ENCODE assay signal across 14 mouse cellular contexts in the genomic region with DNA sequence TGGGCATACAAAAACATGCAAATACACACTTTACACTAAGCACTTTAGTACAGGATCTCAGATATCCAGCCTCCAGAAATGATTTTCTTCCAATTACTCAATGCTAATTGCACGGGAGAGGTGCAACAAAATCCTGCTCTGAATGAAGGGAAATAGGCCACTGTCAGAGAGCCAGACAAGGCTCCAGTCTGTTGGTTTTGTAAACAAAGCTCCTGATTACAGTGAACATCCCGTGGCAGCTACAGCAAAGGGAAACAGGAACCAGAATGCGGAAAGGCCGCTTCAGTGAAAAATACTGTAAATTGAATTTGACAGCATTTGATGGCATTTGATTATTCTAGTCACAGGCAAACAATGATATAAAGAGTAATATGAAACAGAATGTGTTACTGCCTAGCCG.
DNase-seq lines count a peak whose midpoint lies in the region; ATAC-seq and TF ChIP-seq lines count a peak whose summit lies in the region.
"Had no signal": no experiment of that assay in that cellular context is flagged by ENCODE, and none has a peak within 500 bp of the region (broad histone marks: within the 10 kb centered on the region; RNA-seq: fewer than 3 reads in every experiment).

No protein-coding gene starts in this region.

- 0 out of 2 replicates have a peak overlapping the region, but pooled peaks have one; percentile 17 for H3K4me2 ChIP-seq in forebrain, embryonic 16.5 days (ENCODE audit: low read length)
- no peak overlapping the region for H3K4me2 ChIP-seq in forebrain, embryonic 13.5 days
- peak overlapping the region; percentile 8; the same call in 1 of the 2 replicates for H3K4me2 ChIP-seq in kidney, embryonic 16.5 days (replicated peaks; ENCODE audit: low read depth, low read length)
- H3K4me2 ChIP-seq: liver, embryonic 13.5 days; midbrain, embryonic 11.5 days; neural tube, embryonic 15.5 days had no signal

- no peaks in the 10 kb centered on the region for H3K36me3 ChIP-seq in forebrain, embryonic 16.5 days (ENCODE audit: control insufficient read depth, insufficient read depth)
- H3K36me3 ChIP-seq in forebrain, embryonic 13.5 days (ENCODE audit: poor library complexity, severe bottlenecking), result no peaks in the 10 kb centered on the region
- H3K36me3 ChIP-seq in kidney, embryonic 16.5 days (ENCODE audit: insufficient read depth, low read length), result no peaks in the 10 kb centered on the region
- H3K36me3 ChIP-seq: G1E; liver, embryonic 13.5 days; neural tube, embryonic 15.5 days had no signal

- H3K4me1 ChIP-seq in forebrain, embryonic 16.5 days (replicated peaks; ENCODE audit: control insufficient read depth, insufficient read depth, low read length), result peaks cover 6% of the 10 kb centered on the region
- peaks cover 8% of the 10 kb centered on the region for H3K4me1 ChIP-seq in forebrain, embryonic 13.5 days
- 0 out of 2 replicates have a peak, but pooled peaks cover 6% of the 10 kb centered on the region for H3K4me1 ChIP-seq in kidney, embryonic 16.5 days (ENCODE audit: insufficient read depth, low read length)
- H3K4me1 ChIP-seq: liver, embryonic 13.5 days had no signal

- intact Hi-C loops in gastrocnemius, adult 2 months (cut with DNase I), result no loop called here

- H3K4me3 ChIP-seq in forebrain, embryonic 16.5 days (replicated peaks; ENCODE audit: low read length), result no peak overlapping the region
- H3K4me3 ChIP-seq in forebrain, embryonic 13.5 days, result no peak overlapping the region
- no peak overlapping the region for H3K4me3 ChIP-seq in kidney, embryonic 16.5 days (ENCODE audit: low read length)
- no peak overlapping the region for H3K4me3 ChIP-seq in gastrocnemius, adult 2 months
- H3K4me3 ChIP-seq: liver, embryonic 13.5 days; neural tube, embryonic 15.5 days had no signal

- no peak for TF ChIP-seq POLR2A in brain, embryonic 14.5 days (IDR thresholded peaks at IDR 0.05; ENCODE audit: borderline replicate concordance, extremely low read depth, insufficient read depth, insufficient read length, poor library complexity, severe bottlenecking)

- ATAC-seq in forebrain, embryonic 16.5 days, result peak; percentile 43; the same call in 1 of the 2 replicates
- ATAC-seq in forebrain, embryonic 13.5 days, result no peak
- ATAC-seq in kidney, embryonic 16.5 days (ENCODE audit: low FRiP score, low TSS enrichment), result no peak
- ATAC-seq: inflammation-experienced regulatory T-cells, adult 6 months had no signal

- 22% methylated on average over 5 of the region's 5 CpGs for WGBS in forebrain, embryonic 16.5 days
- WGBS in forebrain, embryonic 13.5 days, result 43% methylated on average over 5 of the region's 5 CpGs
- 19% methylated on average over 5 of the region's 5 CpGs for WGBS in kidney, embryonic 16.5 days

- no peak for DNase-seq in kidney, adult 9 months
- DNase-seq in brain, embryonic 14.5 days (ENCODE audit: low read depth), result peak; percentile 79
- DNase-seq in lung, postnatal 14 days, result peak; percentile 16
- DNase-seq in cerebellum, adult 11-12 months, result no peak
- no peak for DNase-seq in gastrocnemius, adult 2 months
- DNase-seq: layer of hippocampus, postnatal 36 days; liver, embryonic 13.5 days had no signal

- no peak overlapping the region for H3K9ac ChIP-seq in forebrain, embryonic 16.5 days (replicated peaks; ENCODE audit: low read depth, low read length)
- no peak overlapping the region for H3K9ac ChIP-seq in forebrain, embryonic 13.5 days
- no peak overlapping the region for H3K9ac ChIP-seq in kidney, embryonic 16.5 days (replicated peaks; ENCODE audit: low read length)
- H3K9ac ChIP-seq: liver, embryonic 13.5 days; neural tube, embryonic 15.5 days had no signal

- H3K27ac ChIP-seq in forebrain, embryonic 16.5 days (ENCODE audit: low read length), result no peak overlapping the region
- no peak overlapping the region for H3K27ac ChIP-seq in forebrain, embryonic 13.5 days
- no peak overlapping the region for H3K27ac ChIP-seq in kidney, embryonic 16.5 days (ENCODE audit: low read length)
- H3K27ac ChIP-seq in gastrocnemius, adult 2 months, result no peak overlapping the region
- H3K27ac ChIP-seq: liver, embryonic 13.5 days; neural tube, embryonic 15.5 days had no signal

- no peak for TF ChIP-seq CTCF in brain, embryonic 14.5 days (IDR thresholded peaks at IDR 0.05; ENCODE audit: borderline replicate concordance, extremely low read depth, insufficient read depth, insufficient read length)
- no peak for TF ChIP-seq CTCF in gastrocnemius, adult 2 months (IDR thresholded peaks at IDR 0.05)

- no peaks in the 10 kb centered on the region for H3K27me3 ChIP-seq in forebrain, embryonic 16.5 days (replicated peaks; ENCODE audit: control insufficient read depth, insufficient read depth, low read length)
- H3K27me3 ChIP-seq in forebrain, embryonic 13.5 days, result no peaks in the 10 kb centered on the region
- H3K27me3 ChIP-seq in kidney, embryonic 16.5 days (ENCODE audit: insufficient read depth, low read length), result no peaks in the 10 kb centered on the region
- H3K27me3 ChIP-seq: liver, embryonic 13.5 days; neural tube, embryonic 15.5 days had no signal

- no peaks in the 10 kb centered on the region for H3K9me3 ChIP-seq in forebrain, embryonic 16.5 days (ENCODE audit: control insufficient read depth, low read length)
- no peaks in the 10 kb centered on the region for H3K9me3 ChIP-seq in forebrain, embryonic 13.5 days (replicated peaks)
- no peaks in the 10 kb centered on the region for H3K9me3 ChIP-seq in kidney, embryonic 16.5 days (ENCODE audit: low read length)
- H3K9me3 ChIP-seq: liver, embryonic 13.5 days; neural tube, embryonic 15.5 days had no signal

Comparison
In these comparisons a context has a peak if more than half of its experiments do, and no peak if none do; other contexts are left out.
1. DNase-seq: peak in brain, embryonic 14.5 days (single experiment) and lung, postnatal 14 days (single experiment); none in kidney, adult 9 months (single experiment), cerebellum, adult 11-12 months (single experiment) and gastrocnemius, adult 2 months (single experiment).